Mouse (Mus musculus): ENCODE data around the gene Snai1.

The Snai1 gene

DNA sequence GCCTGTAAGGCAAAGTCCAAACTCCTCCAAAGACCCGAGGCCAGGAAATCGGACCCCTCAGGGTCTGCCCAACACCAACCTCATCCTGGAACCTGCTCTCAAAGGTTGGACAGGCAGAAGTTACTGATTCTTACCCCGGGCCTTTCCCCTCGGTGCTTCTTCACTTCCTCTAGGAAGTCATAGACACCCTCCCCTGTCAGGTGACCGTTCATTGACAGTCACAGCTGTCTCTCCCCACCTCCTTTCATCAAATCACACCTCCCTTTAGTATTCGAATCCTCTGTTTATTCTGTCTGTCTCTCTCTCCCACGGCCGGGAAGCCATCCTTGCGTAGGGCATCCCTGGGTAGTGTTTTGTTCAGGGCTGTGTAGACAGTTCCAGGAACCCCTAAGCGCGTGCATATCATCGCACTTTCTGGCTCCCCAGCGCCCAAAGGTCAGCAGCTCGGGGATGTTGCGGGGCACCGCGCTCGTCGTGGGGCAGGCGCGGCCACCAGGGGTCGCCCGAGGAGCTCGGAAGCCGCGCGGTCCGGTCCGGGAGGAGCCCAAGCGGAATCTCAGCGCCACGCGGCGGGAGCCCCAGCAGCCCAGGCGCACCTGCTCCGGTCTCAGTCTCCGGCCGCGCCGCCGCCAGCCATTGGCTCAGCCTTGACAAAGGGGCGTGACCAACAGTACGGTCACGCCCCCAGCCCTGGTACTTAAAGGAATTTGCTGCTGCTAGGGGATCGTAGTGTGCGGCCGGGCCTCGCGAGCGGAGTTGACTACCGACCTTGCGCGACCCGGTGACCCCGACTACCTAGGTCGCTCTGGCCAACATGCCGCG, at the start of gene Snai1:
TSS of gene Snai1 (plus strand) at position 720 of the 822 bp plus-strand sequence.
- DNase-seq (ENCODE audit: low spot score) = peak; percentile 99

DNA sequence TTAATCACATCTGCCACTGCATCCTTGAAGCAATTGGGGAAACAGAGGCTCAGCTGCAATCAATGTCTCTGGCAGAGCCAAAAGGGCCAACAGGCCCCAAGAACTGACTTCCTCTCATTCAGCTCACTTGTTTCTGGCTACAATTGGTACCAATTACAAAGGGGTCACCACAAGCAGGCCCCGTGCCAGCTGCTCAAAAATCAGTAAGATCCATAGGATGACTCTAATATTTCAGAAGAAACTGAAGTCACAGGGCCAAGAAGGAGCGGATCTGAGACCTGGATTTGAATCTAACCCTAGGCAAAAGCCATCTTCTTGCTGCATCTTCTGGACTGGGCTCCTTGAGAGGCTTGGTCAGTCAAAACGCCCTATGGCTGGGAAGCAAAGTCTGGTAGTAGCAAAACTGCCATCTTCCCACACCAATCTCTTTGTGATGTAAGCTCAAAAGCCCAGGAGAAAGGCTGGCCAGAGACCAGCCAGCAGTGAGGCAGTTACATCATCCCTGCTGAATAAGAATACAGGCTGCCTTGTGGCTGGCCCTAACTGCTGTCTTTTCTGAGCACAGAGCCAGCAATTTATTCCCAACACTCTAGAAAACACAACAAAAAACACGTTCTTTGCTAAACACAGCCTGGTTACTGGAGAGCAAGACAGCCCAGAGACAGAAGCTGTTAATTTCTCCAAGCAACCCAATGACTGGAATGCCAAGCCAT, 47.0 kb upstream of the Snai1 start:
- no peak for DNase-seq (ENCODE audit: low spot score)

DNA sequence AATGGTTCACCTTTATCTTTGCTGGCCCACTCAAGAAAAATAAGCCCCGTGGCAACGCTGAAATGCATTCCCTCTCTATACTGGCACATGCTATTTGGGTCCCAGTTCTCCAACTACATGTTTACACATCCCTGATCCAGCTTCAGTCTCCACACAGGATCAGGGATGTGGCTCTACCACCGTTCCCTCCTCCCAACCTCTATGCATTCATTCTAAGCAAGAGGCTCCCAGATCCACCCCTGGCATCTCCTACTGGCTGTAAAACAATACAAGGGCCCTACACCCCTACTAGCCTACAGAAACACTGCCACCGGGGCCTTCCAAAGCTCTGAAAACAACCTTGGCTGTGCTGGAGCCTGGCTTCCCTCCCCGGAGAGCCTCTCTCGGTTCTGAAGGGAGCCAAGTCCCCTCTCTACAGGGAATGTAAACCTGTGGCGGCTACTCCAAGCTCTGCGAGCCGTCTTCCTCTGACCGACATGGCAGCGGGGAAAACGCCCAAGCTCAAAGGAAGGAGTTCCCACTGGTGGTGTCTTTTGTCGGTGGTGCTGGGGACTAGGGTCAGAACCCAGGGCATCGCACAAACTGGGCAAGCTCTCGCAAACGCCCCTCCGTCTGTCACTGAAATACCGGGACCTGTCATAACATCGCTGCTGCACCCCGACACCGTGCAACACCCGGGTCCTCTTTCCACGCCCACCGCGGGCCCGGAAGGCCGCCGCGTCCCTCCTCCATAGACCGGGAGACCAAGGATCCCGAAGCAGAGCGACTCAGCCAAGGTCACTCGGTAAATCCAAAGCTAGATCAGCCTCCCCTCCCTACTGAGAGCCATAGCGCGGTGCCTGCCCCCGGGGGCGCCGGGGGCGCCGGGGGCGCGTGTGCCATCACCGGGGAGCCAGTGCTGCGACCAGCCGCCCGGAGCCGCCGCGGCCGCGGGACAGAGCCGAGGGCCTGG, 46.0 kb upstream of the Snai1 start, which contains the start of gene Rnf114:
TSS of gene Rnf114 (plus strand) at position 889 of the 952 bp plus-strand sequence.
- peak; percentile 23 for DNase-seq (ENCODE audit: low spot score)

DNA sequence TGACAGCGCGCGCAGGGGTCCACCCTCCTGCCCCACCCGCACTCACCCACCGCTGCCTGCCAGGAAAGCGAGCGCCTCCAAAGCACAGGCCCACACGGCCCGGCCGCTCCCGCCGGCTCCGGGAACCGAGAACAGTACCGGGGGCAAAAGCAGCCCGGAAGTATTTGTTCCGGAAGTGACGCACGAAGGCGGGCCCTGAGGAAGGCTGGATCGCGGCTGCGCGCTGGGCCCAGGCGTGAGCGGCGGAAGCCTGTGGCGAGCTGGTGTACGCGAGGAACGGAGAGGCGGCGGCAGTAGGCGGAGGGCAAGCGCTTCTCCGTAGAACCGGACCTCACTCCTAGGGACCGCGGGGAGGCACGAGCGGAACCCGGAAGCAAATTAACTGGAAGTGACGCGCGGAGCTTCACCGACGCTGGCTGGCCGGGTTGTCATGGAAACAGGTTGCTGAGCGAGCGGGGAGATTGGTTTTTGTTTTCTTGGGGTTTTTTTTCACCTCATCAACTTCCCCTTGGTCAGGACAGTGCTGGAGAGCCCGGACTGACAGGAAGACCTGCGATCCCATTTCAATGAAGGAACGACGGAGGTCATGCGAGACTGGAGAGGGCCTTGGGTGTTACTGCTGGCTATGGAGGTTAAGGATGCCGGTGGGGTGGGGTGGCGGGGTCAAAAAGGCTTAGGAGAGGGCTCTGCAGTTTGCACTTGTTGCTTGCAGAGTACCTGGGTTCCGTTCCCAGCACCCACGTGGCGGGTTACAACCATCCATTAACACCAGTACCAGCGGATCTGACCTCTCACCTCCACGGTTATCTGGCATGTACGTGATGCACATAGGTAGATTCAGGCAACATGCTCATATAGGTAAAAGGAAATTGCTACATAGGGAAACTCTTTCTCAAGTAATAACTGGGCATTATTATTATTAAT, 45.0 kb upstream of the Snai1 start, which contains the start of gene Spata2:
TSS of gene Spata2 (minus strand) at position 175 of the 924 bp plus-strand sequence.
- DNase-seq (ENCODE audit: low spot score) = peak; percentile 91

DNA sequence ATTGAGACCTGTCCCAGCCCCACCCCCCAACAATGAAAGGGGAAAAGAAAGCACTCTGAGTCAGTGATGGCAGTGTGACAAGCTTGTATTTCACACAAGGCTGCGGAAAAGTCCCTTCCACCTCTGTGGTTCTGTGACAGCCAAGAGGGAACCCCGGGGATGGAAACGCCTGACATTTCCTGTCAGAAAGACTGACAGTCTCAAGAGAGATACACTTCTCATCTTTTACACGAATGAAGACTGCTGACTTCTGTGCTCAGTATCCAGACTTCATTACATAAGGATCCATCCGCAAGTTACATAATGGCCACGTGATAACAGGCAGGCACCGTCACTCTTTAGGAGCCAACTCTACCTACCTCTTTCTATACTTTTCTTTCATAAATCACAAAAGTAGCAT, 41.6 kb upstream of the Snai1 start:
- DNase-seq (ENCODE audit: low spot score) = no peak

DNA sequence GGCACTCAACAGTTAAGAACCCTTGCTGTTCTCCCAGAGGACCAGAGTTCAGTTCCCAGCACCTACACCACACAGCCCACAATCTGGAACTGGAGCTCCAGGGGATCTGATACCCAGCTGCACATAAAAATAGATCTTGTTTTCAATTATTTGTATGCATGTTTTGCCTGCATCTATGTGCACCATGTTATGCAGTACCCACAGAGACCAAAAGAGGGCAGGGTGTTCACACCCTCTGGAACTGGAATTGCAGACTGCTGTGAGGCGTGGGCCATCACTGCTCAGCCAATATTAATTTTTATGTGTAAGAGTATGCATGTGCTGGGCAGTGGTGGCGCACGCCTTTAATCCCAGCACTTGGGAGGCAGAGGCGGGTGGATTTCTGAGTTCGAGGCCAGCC, 40.7 kb upstream of the Snai1 start:
- peak; percentile 51 for DNase-seq (ENCODE audit: low spot score)

DNA sequence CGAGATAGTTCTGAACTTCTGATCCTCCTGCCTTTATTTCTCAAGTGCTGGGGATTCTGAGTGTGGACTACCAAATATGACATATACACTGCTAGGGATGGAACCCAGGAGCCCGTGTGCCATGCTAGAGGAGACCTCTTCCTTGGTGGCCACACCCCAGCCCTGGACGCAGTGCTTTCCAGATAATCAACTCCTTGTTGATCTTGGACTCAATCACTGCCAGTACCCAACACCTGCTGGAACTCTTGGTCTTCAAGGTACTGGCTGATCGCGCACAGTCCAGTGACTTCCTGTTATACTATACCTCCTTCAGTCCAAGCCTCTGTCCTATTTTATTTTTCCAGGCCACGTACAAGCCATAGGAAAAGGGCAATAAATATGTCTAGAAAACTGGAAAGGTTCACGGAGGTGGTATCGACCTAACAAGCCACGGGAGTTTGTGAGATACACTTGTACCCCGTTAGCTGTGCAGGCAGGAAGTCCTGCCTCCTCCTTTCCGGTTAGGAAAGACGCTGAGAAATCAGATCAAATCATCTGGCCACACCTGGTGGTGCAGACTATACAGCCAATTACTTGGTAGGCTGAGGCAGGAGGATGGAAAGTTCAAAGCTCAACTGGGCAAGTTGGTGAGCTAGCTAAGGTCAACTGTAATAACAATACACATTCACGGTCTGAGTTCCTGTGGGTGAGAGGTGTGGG, 35.3 kb upstream of the Snai1 start:
- DNase-seq (ENCODE audit: low spot score) = no peak

DNA sequence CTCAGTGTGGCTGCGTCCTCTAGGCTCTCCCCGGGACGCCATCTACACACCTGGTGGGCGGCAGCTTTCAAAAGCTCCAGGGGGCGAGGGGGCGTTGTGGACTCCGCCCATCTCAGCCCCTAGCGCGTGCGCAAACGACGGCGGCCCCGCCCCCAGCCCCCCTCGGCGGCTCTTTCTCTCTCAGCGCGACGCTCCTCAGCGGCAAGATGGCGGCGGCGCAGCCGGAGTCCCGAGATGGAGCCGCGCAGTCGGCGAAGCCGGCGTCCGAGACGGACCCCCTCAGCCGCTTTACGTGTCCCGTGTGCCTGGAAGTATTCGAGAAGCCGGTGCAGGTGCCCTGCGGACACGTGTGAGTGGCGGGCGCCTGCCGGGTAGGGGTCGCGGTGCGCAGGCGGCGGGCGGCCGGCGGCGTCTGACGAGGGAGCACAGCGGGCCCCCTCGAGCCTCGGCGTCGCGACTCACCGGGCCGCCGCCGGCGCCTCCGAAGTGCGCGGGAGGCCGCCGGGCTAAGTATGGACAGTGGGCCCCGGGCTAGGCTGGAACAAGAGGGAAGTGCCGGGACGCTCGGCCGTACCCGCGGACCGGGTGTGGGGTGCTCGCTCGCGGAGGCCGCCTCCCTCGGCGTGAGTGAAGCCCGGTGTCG, 34.6 kb upstream of the Snai1 start:
- DNase-seq (ENCODE audit: low spot score) = peak; percentile 92

DNA sequence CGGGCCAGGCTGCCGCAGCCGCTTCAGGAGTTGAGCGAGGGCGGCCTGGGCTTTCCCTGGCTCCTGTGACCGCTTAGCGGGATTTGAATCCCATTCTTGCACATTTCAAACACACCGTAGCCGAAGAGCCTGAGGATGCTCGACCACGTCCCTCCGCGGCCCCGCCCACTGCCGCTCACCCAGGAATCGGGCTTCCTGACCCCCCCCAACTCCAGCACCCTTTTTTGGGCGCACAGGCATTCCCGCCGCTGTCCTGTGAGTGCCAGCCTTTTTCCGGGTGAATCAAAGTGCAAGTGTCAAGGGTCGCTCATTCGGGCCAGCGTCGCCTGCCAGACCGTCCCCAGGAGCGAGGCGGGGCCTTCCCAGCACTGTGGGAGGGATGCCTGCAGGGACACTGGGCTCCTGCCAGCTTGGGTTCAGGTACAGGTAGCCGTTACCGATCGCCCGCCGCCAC, 34.1 kb upstream of the Snai1 start:
- peak; percentile 44 for DNase-seq (ENCODE audit: low spot score)

DNA sequence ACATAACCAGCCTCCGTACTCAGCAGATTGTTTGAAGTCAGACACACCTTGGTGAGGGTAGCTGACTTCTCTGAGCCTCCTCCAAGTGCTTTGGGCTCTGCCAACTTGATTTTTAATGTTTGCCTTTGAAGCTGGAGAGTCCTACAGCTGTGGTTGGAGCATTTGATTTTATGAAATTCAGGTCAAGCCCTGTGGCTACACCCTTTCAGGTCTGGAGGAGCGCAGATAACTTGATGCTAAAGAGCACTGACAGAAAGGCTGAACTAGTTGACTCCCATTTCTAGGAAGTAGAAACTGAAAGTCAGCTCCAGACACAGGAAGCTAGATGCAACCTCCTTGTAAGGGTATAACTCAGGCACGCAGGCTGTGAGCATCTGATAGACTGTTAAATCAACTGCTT, 32.9 kb upstream of the Snai1 start:
- no peak for DNase-seq (ENCODE audit: low spot score)

DNA sequence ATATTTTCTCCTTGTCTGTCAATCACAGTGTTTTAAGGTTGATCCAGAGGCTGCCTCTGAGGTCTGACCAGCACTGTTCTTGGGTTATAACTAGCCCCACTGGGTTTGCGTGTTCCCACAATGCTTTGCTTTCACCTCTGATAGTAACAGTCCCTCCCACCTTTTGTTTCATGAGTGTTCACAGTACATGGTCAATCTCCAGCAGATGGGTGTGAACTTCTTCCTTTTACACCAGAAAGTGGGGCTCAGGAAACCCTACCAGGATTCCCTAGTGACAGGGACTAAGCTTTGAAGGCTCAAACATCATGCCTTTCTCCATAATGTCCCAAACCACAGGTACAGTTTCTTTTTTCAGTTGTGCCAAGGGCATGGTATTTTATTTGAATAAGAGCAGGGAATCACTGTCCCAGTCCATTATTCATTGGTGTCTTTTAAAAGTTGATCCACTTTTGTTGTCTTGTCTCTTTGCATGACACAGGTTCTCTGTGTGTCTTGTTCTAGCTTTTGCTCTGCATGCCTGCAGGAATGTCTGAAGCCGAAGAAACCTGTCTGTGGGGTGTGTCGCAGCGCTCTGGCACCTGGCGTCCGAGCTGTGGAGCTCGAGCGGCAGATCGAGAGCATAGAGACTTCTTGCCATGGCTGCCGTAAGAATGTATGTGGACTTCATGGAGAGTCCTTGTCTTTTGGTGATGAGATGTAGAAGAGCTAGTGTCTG, 31.3 kb upstream of the Snai1 start:
- DNase-seq (ENCODE audit: low spot score) = no peak

DNA sequence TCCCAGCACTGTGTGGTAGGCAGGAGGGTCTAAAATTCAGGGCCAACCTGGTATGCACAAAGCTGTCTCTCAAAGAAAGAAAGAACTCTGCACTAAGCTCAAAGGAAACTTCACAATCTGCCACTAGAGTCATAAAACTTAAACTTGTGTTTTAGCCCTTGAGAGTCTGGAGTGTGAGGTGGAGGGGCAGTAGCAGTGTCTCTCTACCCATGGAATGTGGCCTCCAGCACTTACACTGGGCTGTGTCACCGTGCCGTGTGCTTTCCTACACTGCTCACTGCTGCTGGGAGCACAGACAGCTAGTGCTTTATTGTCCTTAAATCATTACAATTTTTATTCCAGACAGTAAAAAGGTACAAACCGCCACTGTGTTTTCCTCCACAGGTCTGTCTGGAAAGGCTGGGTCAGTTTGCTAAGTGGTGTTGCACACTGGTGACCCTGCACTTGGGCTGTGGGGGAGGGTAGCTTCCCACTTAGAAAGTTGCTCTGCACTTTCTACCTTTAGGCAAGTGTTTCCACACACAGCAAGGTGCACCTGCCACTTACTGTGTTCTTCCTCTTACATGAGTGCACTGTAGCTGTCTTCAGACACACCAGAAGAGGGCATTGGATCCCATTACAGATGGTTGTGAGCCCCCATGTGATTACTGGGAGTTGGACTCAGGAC, 30.1 kb upstream of the Snai1 start:
- no peak for DNase-seq (ENCODE audit: low spot score)

DNA sequence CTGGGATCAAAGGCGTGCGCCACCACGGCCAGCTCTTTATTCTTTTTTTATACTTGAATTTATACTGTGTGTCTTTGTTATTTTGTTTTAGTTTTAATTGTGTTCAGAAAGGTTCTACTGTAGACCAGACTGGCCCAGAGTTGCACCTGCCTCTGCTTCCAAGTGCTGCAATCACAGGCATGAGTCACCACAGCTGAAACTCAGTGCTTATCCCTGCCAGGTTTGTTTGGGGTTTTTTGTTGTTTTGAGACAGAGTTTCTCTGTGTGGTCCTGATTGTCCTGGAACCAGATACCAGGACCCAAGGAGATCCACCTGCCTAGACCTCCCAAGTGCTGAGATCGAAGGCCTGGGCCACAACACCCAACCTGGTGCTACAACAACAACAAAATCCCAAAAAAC, 29.4 kb upstream of the Snai1 start:
- DNase-seq (ENCODE audit: low spot score) = no peak

DNA sequence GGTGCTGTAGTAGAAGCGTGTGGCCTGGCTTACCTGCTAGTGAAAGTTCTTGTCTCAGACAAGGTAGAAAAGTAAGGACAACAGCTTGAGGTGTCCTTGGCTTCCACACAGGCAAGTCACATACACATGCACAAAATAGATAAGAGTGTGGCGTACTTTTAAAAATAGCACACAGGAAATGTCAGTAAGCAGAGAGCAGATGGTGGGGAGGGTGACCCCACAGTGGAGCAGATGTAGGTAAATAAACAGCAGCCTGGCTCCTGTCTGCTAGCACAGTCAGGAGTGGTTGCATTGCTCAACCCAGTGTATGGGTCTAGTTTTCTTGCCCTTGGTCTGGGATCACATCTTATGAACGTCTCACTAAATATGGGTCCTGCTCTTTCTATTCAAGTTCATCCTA, 27.5 kb upstream of the Snai1 start:
- DNase-seq (ENCODE audit: low spot score) = no peak

DNA sequence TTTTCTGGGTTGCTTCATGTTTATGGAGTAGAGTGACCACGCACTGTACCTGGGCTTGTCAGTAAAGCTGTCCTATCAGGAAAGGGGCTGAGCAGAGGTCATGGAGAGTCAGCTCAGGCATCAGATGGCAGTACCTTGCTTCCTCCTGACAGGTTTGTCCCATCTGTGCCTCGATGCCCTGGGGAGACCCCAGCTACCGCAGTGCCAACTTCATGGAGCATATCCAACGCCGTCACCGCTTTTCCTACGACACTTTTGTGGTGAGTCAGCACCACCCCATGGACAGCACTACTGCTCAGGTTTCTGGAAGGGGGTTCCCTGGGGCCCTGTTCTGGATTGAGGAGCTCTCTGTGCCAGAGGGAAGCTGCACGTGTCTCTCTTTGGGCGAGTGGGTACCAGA, 25.6 kb upstream of the Snai1 start:
- no peak for DNase-seq (ENCODE audit: low spot score)

DNA sequence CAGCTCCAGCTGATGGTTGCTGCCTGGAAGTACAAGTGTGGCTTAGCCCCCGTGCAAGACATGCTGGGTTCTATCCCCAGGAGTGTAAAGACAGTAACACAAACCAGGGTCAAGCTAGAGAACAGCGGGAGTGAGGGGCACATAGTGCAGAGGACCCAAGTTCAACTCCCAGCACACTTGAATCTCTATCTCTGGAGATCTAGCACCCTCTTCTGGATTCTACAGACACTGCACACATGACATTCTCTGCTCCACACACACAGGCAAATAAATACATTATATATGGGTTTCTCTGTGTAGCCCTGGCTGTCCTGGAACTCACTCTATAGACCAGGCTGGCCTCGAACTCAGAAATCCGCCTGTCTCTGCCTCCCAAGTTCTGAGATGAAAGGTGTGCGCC, 25.0 kb upstream of the Snai1 start:
- DNase-seq (ENCODE audit: low spot score) = no peak

DNA sequence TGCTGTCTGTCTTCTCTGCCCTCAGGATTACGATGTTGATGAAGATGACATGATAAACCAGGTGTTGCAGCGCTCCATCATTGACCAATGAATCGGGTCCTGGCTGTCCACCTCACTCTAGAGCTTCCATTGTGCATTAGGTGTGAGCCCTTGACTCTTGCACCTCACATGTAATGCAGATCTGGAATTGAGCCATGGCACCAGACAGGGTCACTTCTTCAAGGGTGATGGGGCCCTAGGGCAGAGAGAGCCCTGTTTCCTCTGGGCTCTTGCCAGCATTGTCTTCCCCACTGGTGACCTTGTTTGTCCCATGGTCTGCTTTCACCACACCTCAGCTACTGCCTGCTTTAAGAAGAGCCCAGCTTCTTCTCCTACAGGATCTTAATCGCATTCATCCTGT, 23.4 kb upstream of the Snai1 start:
- no peak for DNase-seq (ENCODE audit: low spot score)

DNA sequence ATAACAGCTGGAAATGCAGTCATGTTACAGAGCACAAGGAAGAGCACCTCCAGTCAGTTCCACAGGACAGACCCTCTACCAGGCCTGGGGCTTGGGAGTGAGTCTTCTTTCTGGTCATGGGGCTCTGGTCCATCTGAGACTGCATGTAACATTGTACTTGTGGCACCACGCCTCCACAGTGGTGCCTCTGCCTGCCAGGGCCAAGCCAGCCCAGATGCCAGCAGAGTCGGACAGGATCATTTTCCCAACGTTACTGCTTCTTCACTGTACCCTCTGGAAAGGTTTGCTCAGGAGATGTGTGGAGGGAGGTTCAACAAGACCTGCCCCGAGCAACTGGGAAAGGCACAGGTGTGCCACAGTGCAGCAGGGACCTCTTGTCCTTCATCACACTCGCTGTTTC, 22.3 kb upstream of the Snai1 start:
- no peak for DNase-seq (ENCODE audit: low spot score)

All from embryo, embryonic 10.5 days (tissue).